Mouse (Mus musculus) midbrain, embryonic 11.5 days (tissue): ENCODE data around the gene Slc6a19. TPM values are rescaled to one million over a fixed set of nuclear protein-coding genes. Genes with fewer than 3 reads are reported as not detected.
"Not testable (repeated sequence)": the region's sequence is repeated elsewhere in the genome, so short reads cannot be mapped to it uniquely, and the experiment has no call there.

Source experiments
- ATAC-seq: fragments of 200-750 bp; cut with Nextera tagmentation; 2 replicates; pipeline ENCODE4 v1.8.0; 2017; ENCODE audit warnings: moderate TSS enrichment, moderate library complexity; ENCODE audit not compliant: low FRiP score
- DNase-seq: peaks from one replicate; pipeline ENCODE4 v3.0.0; 2015; ENCODE audit warnings: low spot score; ENCODE audit errors: missing footprints
- H3K27ac ChIP-seq: fragments of 300-500 bp; sonication (generic); 2 replicates; pipeline ENCODE4 v1.5.1; 2014; ENCODE audit warnings: low read depth, low read length
- H3K27me3 ChIP-seq: fragments of 300-500 bp; sonication (generic); 2 replicates; pipeline ENCODE4 v1.6.1; 2014; ENCODE audit warnings: mild to moderate bottlenecking, low read length, moderate library complexity, mixed read lengths; ENCODE audit not compliant: control insufficient read depth, insufficient read depth
- H3K36me3 ChIP-seq: fragments of 300-500 bp; sonication (generic); 2 replicates; pipeline ENCODE4 v1.6.1; 2014; ENCODE audit warnings: mild to moderate bottlenecking, low read length, moderate library complexity, mixed read lengths; ENCODE audit not compliant: control insufficient read depth, insufficient read depth
- H3K4me1 ChIP-seq: fragments of 300-500 bp; sonication (generic); 2 replicates; pipeline ENCODE4 v1.6.1; 2014; ENCODE audit warnings: low read length; ENCODE audit not compliant: control insufficient read depth, insufficient read depth
- H3K4me2 ChIP-seq: fragments of 300-500 bp; sonication (generic); 2 replicates; pipeline ENCODE4 v1.6.1; 2014; ENCODE audit warnings: mild to moderate bottlenecking, moderate library complexity
- H3K4me3 ChIP-seq: fragments of 300-500 bp; sonication (generic); 2 replicates; pipeline ENCODE4 v1.5.1; 2014; ENCODE audit warnings: low read depth, low read length
- H3K9ac ChIP-seq: fragments of 300-500 bp; sonication (generic); 2 replicates; pipeline ENCODE4 v1.6.1; 2014; ENCODE audit warnings: low read length
- H3K9me3 ChIP-seq: fragments of 300-500 bp; sonication (generic); 2 replicates; pipeline ENCODE4 v1.6.1; 2016; ENCODE audit warnings: low read length; ENCODE audit not compliant: control insufficient read depth
- WGBS: fragments of 180-500 bp; shearing (Covaris S2); extraction: QIAGEN DNeasy Blood & Tissue Kit; methylation state at CpG from one replicate; pipeline ENCODE4 v1.1.7; 2014; 5-methylcytosine and 5-hydroxymethylcytosine counted together
- polyA plus RNA-seq: library from polyadenylated mRNA; unstranded; fragments of >200 nt; fragmentation: Nextera tagmentation; extraction: Ambion mirVana; gene quantifications from 2 replicates; pipeline ENCODE4 v1.2.1, GENCODE M21; 2014

Slc6a19 gene
- polyA plus RNA-seq, 1 experiment from 2014 or later = 0.14 TPM

DNA sequence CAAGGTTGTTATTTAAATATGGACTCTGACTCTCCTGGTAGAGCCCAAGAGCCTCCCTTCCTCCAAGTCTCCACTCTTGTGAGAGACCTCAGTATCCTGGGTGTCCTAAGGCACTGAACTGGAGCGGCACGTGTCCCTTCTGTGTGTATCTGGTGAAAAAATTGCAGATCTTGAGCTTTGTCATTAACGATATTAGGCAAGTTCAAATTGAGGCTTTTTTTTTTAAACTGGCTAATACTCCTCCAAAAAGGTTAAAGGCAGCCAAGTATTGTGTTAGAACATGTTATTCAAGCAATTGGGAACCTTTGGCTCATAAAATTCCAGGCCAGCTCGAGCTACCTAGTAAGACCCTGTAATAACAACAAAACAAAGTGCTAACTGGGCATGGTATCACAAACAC lies 15.6 kb upstream of the Slc6a19 start:
- ATAC-seq (no peak), DNase-seq (peak; percentile 2)
- 88% methylated on average over 4 of the region's 4 CpGs for WGBS
- Histone ChIP-seq H3K9me3 (no peaks in the 10 kb centered on the region), H3K27ac (no peak overlapping the region), H3K9ac (no peak overlapping the region), H3K4me1 (no peaks in the 10 kb centered on the region), H3K4me3 (no peak overlapping the region), H3K27me3 (no peaks in the 10 kb centered on the region), H3K36me3 (no peaks in the 10 kb centered on the region), H3K4me2 (no peak overlapping the region)

DNA sequence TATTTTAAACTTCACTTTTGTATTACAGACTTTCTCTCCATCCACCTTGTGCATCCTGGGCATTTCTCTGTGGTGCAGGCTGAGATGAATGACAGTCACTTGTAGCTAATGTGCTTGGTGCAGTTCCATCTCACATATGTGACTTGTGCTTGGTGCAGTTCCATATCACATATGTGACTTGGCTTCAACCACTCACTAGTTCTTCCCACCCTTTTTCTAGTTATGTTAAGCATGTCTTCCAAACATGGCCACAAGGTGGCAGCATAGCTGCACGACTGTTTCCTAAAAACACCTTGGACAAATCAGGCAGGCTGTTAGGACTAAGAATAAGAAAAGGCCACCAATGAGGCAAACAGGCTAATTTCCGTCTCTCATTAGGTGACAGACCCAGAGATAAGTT lies 13.6 kb upstream of the Slc6a19 start:
- DNase-seq (peak; percentile 99), ATAC-seq (peak; percentile 62)
- Histone ChIP-seq H3K4me2 (no peak overlapping the region), H3K4me3 (no peak overlapping the region), H3K9me3 (no peaks in the 10 kb centered on the region), H3K36me3 (no peaks in the 10 kb centered on the region), H3K4me1 (no peaks in the 10 kb centered on the region), H3K27me3 (no peaks in the 10 kb centered on the region), H3K27ac (no peak overlapping the region), H3K9ac (no peak overlapping the region)
- 4% methylated on average over 2 of the region's 2 CpGs for WGBS

DNA sequence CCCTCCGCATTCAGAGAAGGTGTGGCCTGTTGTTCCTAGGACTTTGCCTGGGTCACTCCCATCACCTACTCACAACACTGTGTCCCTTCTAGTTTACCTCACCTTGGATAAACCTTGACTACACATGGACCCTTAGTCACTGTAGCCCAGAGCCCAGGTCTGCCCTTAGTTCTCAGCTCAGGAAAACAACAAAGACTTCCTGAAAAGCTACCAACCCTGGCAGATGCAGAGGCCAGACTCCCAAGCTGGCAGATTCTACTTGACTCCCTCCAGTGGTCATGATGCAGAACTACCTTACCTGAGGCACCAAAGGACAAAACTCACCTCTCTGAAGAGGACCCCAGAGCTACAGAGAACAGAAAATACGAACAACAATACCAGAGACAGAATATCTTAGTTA lies 9.4 kb upstream of the Slc6a19 start:
- no peak overlapping the region for H3K9ac ChIP-seq
- H3K36me3 ChIP-seq = no peaks in the 10 kb centered on the region
- no peak overlapping the region for H3K27ac ChIP-seq
- DNase-seq (peak; percentile 51), ATAC-seq (no peak)
- WGBS = 64% methylated on average over 2 of the region's 2 CpGs
- H3K4me3 ChIP-seq = no peak overlapping the region
- no peaks in the 10 kb centered on the region for H3K9me3 ChIP-seq
- no peaks in the 10 kb centered on the region for H3K4me1 ChIP-seq
- no peaks in the 10 kb centered on the region for H3K27me3 ChIP-seq
- no peak overlapping the region for H3K4me2 ChIP-seq

DNA sequence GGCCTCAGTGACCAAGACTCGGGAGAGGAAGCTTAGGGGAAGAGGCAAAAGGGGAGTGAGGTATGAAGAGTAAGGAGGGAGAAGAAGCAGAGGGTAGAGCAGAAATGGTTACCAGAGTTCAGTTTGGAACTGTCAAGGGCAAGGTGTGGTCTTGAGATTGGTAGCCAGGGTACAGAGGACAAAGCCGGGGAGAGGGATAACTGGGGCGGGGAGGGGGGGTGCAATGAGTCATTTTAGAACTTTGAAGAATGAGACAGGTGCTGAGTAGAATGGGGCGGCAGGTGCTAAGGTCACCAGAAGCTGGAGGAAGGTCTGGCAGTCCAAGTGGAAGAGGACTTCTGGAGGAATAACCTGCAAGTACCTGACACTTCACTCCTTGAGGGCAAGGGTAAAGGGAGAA lies 8.5 kb upstream of the Slc6a19 start:
- Histone ChIP-seq H3K27me3 (no peaks in the 10 kb centered on the region), H3K27ac (no peak overlapping the region), H3K4me2 (no peak overlapping the region), H3K4me3 (no peak overlapping the region), H3K4me1 (no peaks in the 10 kb centered on the region), H3K9me3 (no peaks in the 10 kb centered on the region), H3K36me3 (no peaks in the 10 kb centered on the region), H3K9ac (no peak overlapping the region)
- ATAC-seq (no peak), DNase-seq (peak; percentile 64)
- 73% methylated on average over 4 of the region's 4 CpGs for WGBS

DNA sequence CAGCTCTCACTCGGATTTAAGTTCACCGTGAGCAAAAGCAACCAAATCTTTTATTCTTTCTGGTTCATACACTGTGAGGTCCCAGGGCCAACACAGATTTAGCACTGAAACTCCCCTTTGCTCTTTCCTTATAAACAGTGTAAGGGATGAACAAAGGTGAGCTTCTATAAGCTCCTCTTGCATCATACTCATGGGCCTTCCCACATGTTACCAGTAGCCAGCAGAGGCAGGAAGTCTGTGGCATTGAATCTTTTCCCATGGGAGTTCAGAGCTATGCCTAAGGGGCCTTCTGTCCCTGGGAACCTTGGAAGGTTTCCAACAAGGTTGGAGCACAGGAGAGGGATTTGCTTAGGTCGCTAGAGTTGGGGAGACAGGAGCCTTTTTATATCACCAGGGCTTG lies 7.6 kb upstream of the Slc6a19 start:
- no peak for ATAC-seq
- Histone ChIP-seq H3K36me3 (no peaks in the 10 kb centered on the region), H3K4me3 (no peak overlapping the region), H3K4me2 (no peak overlapping the region), H3K4me1 (no peaks in the 10 kb centered on the region), H3K27ac (no peak overlapping the region), H3K9ac (no peak overlapping the region), H3K27me3 (no peaks in the 10 kb centered on the region), H3K9me3 (no peaks in the 10 kb centered on the region)
- DNase-seq = no peak
- WGBS = 83% methylated on average over 3 of the region's 3 CpGs

GRCm38 (mm10) chr13:73711803-73712202 lies 7.1 kb upstream of the Slc6a19 start:
- Histone ChIP-seq H3K9ac (no peak overlapping the region), H3K27ac (no peak overlapping the region), H3K4me2 (no peak overlapping the region), H3K4me3 (no peak overlapping the region), H3K27me3 (no peaks in the 10 kb centered on the region), H3K4me1 (no peaks in the 10 kb centered on the region), H3K36me3 (no peaks in the 10 kb centered on the region), H3K9me3 (no peaks in the 10 kb centered on the region)
- 81% methylated on average over 5 of the region's 5 CpGs for WGBS
- ATAC-seq (no peak), DNase-seq (peak; percentile 14)

DNA sequence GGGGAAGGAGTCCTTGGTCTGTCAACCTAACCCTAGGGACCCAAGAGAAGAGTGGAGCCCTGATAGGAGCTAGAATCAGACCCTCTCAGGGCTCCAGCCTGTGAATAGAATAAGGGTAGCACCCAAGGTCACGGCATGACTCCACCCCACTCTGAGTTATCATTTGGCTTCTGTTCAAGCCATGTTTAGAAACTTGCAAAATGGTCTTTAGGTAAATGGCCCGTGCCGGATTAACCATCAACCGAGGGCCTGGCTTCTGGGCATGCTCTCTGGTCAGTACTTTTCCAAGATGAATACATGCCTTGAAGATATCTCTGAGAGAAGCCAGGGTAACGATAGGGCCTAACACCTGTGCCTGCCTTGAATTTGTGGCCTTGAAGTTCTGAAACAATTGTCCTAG lies 6.6 kb upstream of the Slc6a19 start:
- DNase-seq (peak; percentile 26), ATAC-seq (no peak)
- Histone ChIP-seq H3K4me3 (no peak overlapping the region), H3K4me2 (no peak overlapping the region), H3K27ac (no peak overlapping the region), H3K27me3 (no peaks in the 10 kb centered on the region), H3K9me3 (no peaks in the 10 kb centered on the region), H3K9ac (no peak overlapping the region), H3K4me1 (no peaks in the 10 kb centered on the region), H3K36me3 (no peaks in the 10 kb centered on the region)
- WGBS = 92% methylated on average over 5 of the region's 5 CpGs

GRCm38 (mm10) chr13:73709491-73709890 lies 4.8 kb upstream of the Slc6a19 start:
- H3K9ac ChIP-seq = no peak overlapping the region
- DNase-seq = peak; percentile 21
- H3K27ac ChIP-seq = no peak overlapping the region
- H3K9me3 ChIP-seq = no peaks in the 10 kb centered on the region
- H3K4me3 ChIP-seq = no peak overlapping the region
- no peak overlapping the region for H3K4me2 ChIP-seq
- no peaks in the 10 kb centered on the region for H3K36me3 ChIP-seq
- ATAC-seq = no peak
- 82% methylated on average over 6 of the region's 6 CpGs for WGBS
- H3K27me3 ChIP-seq = no peaks in the 10 kb centered on the region
- no peaks in the 10 kb centered on the region for H3K4me1 ChIP-seq

- not testable (repeated sequence) for H3K36me3 ChIP-seq, DNase-seq, H3K4me3 ChIP-seq, H3K27ac ChIP-seq, H3K4me2 ChIP-seq, H3K9ac ChIP-seq, ATAC-seq, H3K27me3 ChIP-seq, H3K4me1 ChIP-seq, H3K9me3 ChIP-seq
- 84% methylated on average over 4 of the region's 4 CpGs for WGBS
Observed at GRCm38 (mm10) chr13:73703486-73703885, 1.2 kb downstream of the Slc6a19 start.

DNA sequence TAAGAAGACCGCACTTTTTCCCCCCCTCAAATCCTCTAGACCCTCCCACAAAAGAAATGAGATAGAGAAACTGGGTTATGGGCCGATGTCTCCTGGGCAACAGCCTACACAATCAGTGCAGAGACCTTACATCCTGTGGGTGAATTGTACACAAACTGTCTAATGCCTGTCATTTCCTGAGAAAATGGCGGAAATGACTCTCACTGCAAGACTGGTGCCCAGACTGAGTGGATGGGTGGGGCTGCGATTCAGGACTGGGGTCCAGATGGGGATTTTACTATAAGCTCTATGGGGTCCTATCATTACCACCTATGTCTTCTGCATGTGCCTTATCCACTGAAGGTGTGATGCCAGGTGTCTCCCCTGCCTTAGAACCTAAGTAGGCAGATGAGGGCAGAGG lies 1.9 kb downstream of the Slc6a19 start:
- Histone ChIP-seq H3K9me3 (no peaks in the 10 kb centered on the region), H3K4me1 (no peaks in the 10 kb centered on the region), H3K27ac (no peak overlapping the region), H3K4me2 (no peak overlapping the region), H3K4me3 (no peak overlapping the region), H3K36me3 (no peaks in the 10 kb centered on the region), H3K27me3 (no peaks in the 10 kb centered on the region), H3K9ac (no peak overlapping the region)
- ATAC-seq = no peak
- WGBS = 92% methylated on average over 4 of the region's 4 CpGs
- no peak for DNase-seq
